Mouse (Mus musculus): Measurements from ENCODE around the gene Cmc1. TPM values are rescaled to one million over a fixed set of nuclear protein-coding genes. Genes with fewer than 3 reads are reported as not detected.
"Not testable (repeated sequence)": the region's sequence is repeated elsewhere in the genome, so short reads cannot be mapped to it uniquely, and the experiment has no call there.

Cmc1 gene
- polyA plus RNA-seq, 1 experiment from 2014 or later, result 37.3 TPM

DNA sequence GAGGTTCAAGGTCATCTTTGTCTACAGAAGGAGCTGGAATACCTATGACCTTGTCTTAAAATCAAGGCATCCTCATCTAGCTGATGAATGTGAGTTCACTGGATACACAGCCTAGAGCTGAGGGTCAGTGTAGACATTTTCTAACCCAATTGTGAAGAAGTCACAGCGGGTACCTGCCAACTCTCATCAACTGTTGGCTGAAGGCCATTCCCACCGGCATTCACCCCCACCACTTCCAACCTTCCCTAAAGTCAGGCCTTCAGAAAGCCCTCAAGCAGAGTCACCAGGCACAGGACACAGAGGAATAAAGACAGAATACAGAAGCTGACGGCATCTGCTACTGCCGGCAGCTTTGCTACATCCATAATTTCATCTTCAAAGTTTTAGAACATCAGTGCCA lies 25.4 kb upstream of the Cmc1 start:
- peaks cover 12% of the 10 kb centered on the region for H3K9me3 ChIP-seq
- WGBS, result 84% methylated on average over 4 of the region's 4 CpGs
- no peaks in the 10 kb centered on the region; the same call in 1 of the 2 replicates for H3K4me1 ChIP-seq
- H3K4me2 ChIP-seq, result no peak overlapping the region
- no peak overlapping the region for H3K9ac ChIP-seq
- H3K27me3 ChIP-seq (replicated peaks), result no peaks in the 10 kb centered on the region
- H3K4me3 ChIP-seq, result no peak overlapping the region
- no peak for ATAC-seq (ENCODE audit: extremely low read depth, insufficient number of reproducible peaks, low FRiP score, low TSS enrichment)
- H3K27ac ChIP-seq (replicated peaks), result no peak overlapping the region
- no peaks in the 10 kb centered on the region for H3K36me3 ChIP-seq

DNA sequence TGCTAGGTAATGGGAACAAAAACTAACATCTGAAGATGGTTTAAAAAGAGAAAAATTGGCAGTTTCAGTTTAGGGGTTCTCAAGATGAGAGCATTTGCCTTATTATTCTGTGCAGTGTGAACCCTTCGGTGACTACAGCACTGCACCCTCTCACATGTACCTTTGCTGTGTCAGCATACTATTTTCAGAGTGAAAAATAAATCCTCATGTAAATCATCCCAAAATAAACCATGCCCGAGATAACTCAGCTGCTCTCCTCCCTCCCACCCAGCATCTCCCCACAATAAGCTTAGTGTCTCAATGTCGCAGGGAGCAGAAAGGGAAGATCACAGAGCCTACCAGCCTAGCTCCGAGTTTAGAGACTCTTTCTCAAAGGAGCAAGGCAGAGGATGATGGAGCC lies 23.1 kb upstream of the Cmc1 start:
- WGBS, result 69% methylated on average over 4 of the region's 4 CpGs
- no peak overlapping the region for H3K4me3 ChIP-seq
- H3K4me1 ChIP-seq, result no peaks in the 10 kb centered on the region; the same call in 1 of the 2 replicates
- H3K4me2 ChIP-seq, result no peak overlapping the region
- no peak for ATAC-seq (ENCODE audit: extremely low read depth, insufficient number of reproducible peaks, low FRiP score, low TSS enrichment)
- H3K9ac ChIP-seq, result no peak overlapping the region
- H3K27ac ChIP-seq (replicated peaks), result no peak overlapping the region
- H3K36me3 ChIP-seq, result no peaks in the 10 kb centered on the region
- H3K27me3 ChIP-seq (replicated peaks), result no peaks in the 10 kb centered on the region
- H3K9me3 ChIP-seq, result peaks cover 12% of the 10 kb centered on the region

DNA sequence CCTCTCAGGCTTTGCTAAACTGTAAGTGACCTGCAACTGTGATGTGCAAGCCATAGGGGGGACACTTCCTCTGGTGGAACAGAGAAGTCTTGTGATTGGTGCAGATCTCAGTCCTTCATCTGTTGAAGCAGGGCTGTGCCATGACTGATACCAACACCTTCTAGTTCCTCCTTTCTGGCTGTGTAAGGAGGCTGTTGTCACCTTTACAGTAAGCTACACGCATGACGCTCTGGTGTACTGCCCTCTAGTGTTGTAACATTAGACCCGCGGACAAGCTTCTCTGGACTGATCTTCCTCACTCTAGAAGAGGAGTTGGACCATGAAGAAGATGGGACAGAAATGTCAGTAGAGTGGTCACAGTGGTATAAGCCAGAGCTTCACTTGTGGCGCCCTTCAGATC lies 18.6 kb upstream of the Cmc1 start:
- Histone ChIP-seq H3K9me3 (peaks cover 6% of the 10 kb centered on the region), H3K27me3 (replicated peaks) (no peaks in the 10 kb centered on the region), H3K27ac (replicated peaks) (no peak overlapping the region), H3K36me3 (no peaks in the 10 kb centered on the region), H3K4me1 (no peaks in the 10 kb centered on the region), H3K9ac (no peak overlapping the region), H3K4me3 (no peak overlapping the region), H3K4me2 (no peak overlapping the region)
- WGBS, result 49% methylated on average over 5 of the region's 5 CpGs
- ATAC-seq (ENCODE audit: extremely low read depth, insufficient number of reproducible peaks, low FRiP score, low TSS enrichment), result no peak

DNA sequence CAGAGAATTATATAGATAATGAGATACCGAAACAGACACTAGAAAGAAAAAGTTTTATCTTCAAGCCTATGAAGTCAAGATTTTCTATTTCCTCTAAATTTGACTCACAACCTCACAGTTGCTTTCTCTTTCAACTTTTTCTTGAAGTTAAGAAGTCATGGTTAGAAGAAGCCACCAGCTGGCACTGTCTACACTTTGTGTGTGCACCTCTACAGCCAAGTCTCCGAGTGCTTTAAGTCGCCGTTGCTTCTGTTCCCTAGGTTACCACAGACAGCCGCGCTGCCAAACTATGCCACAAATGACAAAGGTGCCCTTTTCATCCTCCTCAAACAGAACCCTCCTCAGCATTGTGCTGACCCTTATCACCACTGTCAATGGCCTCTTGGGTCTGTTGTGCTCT lies 17.6 kb upstream of the Cmc1 start:
- Histone ChIP-seq H3K4me2 (no peak overlapping the region), H3K9me3 (no peaks in the 10 kb centered on the region), H3K27me3 (replicated peaks) (no peaks in the 10 kb centered on the region), H3K36me3 (no peaks in the 10 kb centered on the region), H3K27ac (replicated peaks) (no peak overlapping the region), H3K9ac (no peak overlapping the region), H3K4me1 (no peaks in the 10 kb centered on the region), H3K4me3 (no peak overlapping the region)
- 79% methylated on average over 6 of the region's 6 CpGs for WGBS
- ATAC-seq (ENCODE audit: extremely low read depth, insufficient number of reproducible peaks, low FRiP score, low TSS enrichment), result no peak

DNA sequence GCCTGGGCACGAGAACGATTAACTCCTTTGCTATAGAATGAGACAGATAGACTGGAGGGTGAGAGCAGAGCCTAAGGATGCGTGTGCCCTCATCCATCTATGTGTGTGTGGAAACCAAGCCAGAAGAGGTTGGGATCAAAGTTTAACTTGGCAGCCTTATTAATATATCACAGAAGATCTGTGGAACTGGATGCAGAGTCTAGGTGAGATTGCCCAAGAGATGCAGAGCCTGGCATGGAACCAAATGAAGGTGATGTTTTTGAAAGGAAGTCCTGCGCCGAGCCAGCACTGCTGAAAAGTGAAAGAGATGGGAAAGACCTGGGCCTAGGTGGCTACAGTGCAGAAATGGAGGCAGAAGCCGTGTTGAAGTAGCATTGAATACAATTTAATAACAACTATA lies 11.6 kb upstream of the Cmc1 start:
- Histone ChIP-seq H3K4me3 (no peak overlapping the region), H3K4me2 (no peak overlapping the region), H3K4me1 (no peaks in the 10 kb centered on the region), H3K27me3 (replicated peaks) (no peaks in the 10 kb centered on the region), H3K9ac (no peak overlapping the region), H3K36me3 (no peaks in the 10 kb centered on the region), H3K27ac (replicated peaks) (no peak overlapping the region), H3K9me3 (no peaks in the 10 kb centered on the region)
- ATAC-seq (ENCODE audit: extremely low read depth, insufficient number of reproducible peaks, low FRiP score, low TSS enrichment), result no peak
- WGBS, result 86% methylated on average over 6 of the region's 6 CpGs

DNA sequence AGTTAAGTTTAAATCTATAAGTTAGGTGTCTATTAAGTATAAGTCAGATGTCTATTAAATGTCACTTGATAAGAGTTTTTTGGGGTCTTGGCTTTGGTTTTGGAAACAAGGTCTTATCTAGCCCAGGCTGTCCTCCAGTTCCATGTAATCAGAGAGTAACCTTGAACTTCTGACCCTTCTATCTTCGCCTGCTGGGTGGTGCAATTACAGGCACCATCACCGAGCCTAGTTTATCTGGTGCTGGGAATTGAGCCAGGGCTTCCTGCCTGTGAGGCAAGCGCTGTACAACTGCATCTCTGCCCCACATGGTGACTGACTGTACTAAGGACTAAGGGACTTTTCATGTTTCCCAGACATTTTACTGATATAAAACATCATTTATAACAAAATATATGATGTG lies 10.0 kb upstream of the Cmc1 start:
- no peaks in the 10 kb centered on the region for H3K4me1 ChIP-seq
- H3K4me2 ChIP-seq, result no peak overlapping the region
- 34% methylated on average over 3 of the region's 3 CpGs for WGBS
- H3K36me3 ChIP-seq, result no peaks in the 10 kb centered on the region
- ATAC-seq (ENCODE audit: extremely low read depth, insufficient number of reproducible peaks, low FRiP score, low TSS enrichment), result no peak
- no peaks in the 10 kb centered on the region for H3K9me3 ChIP-seq
- H3K27ac ChIP-seq (replicated peaks), result no peak overlapping the region
- H3K9ac ChIP-seq, result no peak overlapping the region
- no peak overlapping the region for H3K4me3 ChIP-seq
- H3K27me3 ChIP-seq (replicated peaks), result no peaks in the 10 kb centered on the region

DNA sequence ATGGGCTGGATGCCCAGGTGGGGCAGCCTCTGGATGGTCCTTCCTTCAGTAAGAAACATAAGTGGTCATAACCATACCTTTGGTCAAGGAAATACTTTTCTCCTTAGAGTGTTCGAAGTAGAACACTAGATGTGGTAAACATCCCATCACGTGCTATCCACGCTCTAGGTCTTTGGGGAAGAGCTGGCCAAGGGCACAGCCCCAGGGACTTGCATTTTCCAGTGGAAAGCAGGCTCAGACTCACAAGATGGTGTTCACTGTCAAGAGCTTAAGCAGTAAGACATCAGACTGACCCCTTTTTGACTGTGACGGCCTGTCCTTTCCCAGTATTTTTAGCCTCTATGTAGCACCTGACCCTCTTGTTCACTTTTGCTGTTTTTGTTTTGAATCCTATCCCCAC lies 8.2 kb upstream of the Cmc1 start:
- Histone ChIP-seq H3K9ac (no peak overlapping the region), H3K27ac (replicated peaks) (no peak overlapping the region), H3K4me1 (no peaks in the 10 kb centered on the region), H3K36me3 (no peaks in the 10 kb centered on the region), H3K4me3 (no peak overlapping the region), H3K9me3 (no peaks in the 10 kb centered on the region), H3K27me3 (replicated peaks) (no peaks in the 10 kb centered on the region), H3K4me2 (no peak overlapping the region)
- WGBS, result 89% methylated on average over 4 of the region's 4 CpGs
- ATAC-seq (ENCODE audit: extremely low read depth, insufficient number of reproducible peaks, low FRiP score, low TSS enrichment), result no peak

DNA sequence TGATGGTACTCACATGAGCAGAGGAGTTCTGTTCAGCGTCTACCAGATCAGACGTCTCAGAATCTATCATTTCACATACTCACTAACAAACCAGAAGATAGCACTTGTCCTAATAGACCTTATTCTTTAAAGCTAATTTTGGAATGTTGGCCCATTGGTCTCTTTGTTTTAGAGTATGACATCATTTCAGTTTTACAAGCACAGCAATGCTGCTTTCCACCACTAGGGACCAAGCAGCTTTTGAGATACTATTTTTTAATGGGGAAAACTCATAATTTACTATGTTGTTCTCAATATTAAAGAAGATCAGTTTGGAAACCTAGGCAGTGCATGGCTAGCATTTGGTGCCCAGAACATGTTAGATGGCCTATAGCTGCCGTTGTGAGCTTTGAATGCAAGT lies 7.3 kb upstream of the Cmc1 start:
- ATAC-seq (ENCODE audit: extremely low read depth, insufficient number of reproducible peaks, low FRiP score, low TSS enrichment), result no peak
- Histone ChIP-seq H3K4me2 (no peak overlapping the region), H3K9ac (no peak overlapping the region), H3K4me1 (no peaks in the 10 kb centered on the region), H3K36me3 (no peaks in the 10 kb centered on the region), H3K4me3 (no peak overlapping the region), H3K27ac (replicated peaks) (no peak overlapping the region), H3K27me3 (replicated peaks) (no peaks in the 10 kb centered on the region), H3K9me3 (no peaks in the 10 kb centered on the region)
- WGBS, result 82% methylated on average over 3 of the region's 3 CpGs

DNA sequence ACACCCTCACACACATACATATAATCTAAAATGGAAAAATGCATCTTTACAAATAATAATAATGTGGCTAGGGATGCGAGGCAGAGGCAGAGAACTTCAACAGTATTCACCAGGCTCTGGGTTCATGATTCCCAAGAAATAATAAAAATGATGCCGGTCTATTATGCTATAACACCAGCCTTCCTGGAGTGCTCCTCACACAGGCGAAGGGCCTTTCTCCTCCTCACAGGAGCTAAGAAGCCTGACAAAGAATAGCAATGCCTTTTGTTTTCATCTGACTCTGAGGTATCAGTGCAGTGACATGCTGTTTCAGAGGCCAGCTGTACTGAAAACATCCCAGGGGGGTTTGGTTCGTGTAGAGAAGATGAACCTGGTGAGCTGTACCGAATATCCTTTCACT lies 4.7 kb upstream of the Cmc1 start:
- no peaks in the 10 kb centered on the region for H3K36me3 ChIP-seq
- H3K27ac ChIP-seq (replicated peaks), result no peak overlapping the region
- H3K9ac ChIP-seq, result no peak overlapping the region
- H3K4me2 ChIP-seq, result no peak overlapping the region
- WGBS, result 78% methylated on average over 5 of the region's 5 CpGs
- H3K4me1 ChIP-seq, result peaks cover 7% of the 10 kb centered on the region; the same call in 1 of the 2 replicates
- H3K27me3 ChIP-seq (replicated peaks), result no peaks in the 10 kb centered on the region
- ATAC-seq (ENCODE audit: extremely low read depth, insufficient number of reproducible peaks, low FRiP score, low TSS enrichment), result no peak
- no peak overlapping the region for H3K4me3 ChIP-seq
- H3K9me3 ChIP-seq, result no peaks in the 10 kb centered on the region

DNA sequence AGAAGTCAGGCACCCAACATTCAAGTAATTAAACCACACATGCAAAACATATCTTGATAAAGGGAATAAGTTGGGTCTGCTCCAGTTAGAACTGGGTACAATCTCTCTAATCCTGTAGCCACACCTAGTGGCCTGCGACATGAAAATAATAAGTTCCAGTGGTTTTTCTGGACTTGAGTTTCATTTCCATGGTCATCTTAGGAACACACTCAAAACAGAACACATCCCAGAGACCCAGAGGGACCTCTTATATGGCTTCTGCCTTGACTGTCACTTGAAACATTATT lies 1.2 kb upstream of the Cmc1 start:
- H3K4me2 ChIP-seq, result no peak overlapping the region
- peaks cover 17% of the 10 kb centered on the region for H3K4me1 ChIP-seq
- no peak overlapping the region for H3K4me3 ChIP-seq
- 88% methylated on average over 1 of the region's 1 CpGs for WGBS
- H3K27me3 ChIP-seq (replicated peaks), result no peaks in the 10 kb centered on the region
- no peak for ATAC-seq (ENCODE audit: extremely low read depth, insufficient number of reproducible peaks, low FRiP score, low TSS enrichment)
- H3K36me3 ChIP-seq, result no peaks in the 10 kb centered on the region
- no peak overlapping the region for H3K27ac ChIP-seq (replicated peaks)
- no peaks in the 10 kb centered on the region for H3K9me3 ChIP-seq
- no peak overlapping the region for H3K9ac ChIP-seq

DNA sequence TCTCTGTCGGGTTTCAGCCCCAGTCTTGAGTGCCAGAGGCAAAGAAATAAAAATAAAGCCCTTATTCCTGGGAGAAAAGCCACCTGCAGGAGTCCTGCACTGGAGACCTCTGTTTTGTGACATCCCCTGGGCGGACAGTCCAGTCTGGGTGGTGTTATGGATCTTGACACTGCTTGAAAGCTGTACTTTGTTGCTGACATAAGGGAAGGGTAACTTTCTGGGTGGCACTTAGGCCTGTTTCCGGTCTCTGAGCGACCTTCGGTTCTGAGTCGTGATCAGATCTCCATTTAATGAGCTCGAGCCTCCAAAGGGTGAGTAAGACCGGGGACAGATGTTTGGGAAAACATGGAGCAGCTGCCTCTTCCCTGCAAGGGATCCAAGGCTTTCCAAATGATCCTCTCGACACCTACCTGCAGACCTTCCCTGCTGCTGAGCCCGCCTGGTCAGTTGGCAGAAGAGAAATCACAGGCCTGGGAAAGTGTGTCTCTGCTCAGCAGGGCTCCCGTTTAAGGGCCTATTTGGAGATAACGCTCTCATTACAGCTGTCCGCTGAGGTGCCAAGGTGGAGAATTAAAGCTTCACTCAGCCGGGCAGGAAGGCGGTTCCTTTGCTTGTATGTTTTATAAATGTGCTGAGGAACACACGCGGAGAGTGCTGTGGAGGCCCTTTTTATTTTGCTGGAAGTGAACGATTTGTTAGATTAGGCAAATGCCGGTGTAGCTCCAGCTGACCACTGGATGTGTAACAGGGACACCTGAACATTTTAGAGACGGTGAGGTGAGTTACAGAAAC lies 648 bp upstream of the Cmc1 start:
- no peaks in the 10 kb centered on the region for H3K27me3 ChIP-seq (replicated peaks)
- peaks cover 17% of the 10 kb centered on the region for H3K4me1 ChIP-seq
- 0 out of 2 replicates have a peak overlapping the region, but pooled peaks have one; percentile 26 for H3K27ac ChIP-seq (replicated peaks)
- H3K4me2 ChIP-seq, result peak overlapping the region; percentile 78
- no peaks in the 10 kb centered on the region for H3K36me3 ChIP-seq
- no peak overlapping the region for H3K9ac ChIP-seq
- ATAC-seq (ENCODE audit: extremely low read depth, insufficient number of reproducible peaks, low FRiP score, low TSS enrichment), result no peak
- WGBS, result 74% methylated on average over 20 of the region's 20 CpGs
- no peaks in the 10 kb centered on the region for H3K9me3 ChIP-seq
- H3K4me3 ChIP-seq, result peak overlapping the region; percentile 92

DNA sequence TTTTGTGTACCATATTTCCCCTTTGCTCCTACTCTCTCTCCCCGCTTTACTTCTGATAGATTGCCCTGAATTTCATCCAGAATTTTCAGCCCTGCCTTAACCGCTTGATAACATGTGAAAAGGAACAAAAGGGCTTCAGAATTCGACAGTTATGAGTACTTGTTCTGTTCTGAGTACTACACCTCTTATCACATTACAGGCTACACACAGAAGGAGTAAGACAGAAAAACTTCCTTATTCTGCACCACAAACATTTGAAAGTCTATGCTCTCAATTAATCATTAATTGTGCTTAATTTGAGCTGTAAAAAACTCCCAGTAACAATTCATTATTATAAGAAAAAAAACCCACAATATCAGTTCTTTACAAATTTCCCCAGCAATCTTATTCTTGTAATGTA lies 9.6 kb downstream of the Cmc1 start:
- not testable (repeated sequence) for H3K9ac ChIP-seq; H3K27me3 ChIP-seq (replicated peaks); H3K4me3 ChIP-seq; ATAC-seq (ENCODE audit: extremely low read depth, insufficient number of reproducible peaks, low FRiP score, low TSS enrichment); H3K4me1 ChIP-seq; H3K27ac ChIP-seq (replicated peaks); H3K4me2 ChIP-seq; H3K9me3 ChIP-seq
- H3K36me3 ChIP-seq, result peaks cover 29% of the 10 kb centered on the region
- WGBS, result 70% methylated on average over 3 of the region's 3 CpGs
